Mouse (Mus musculus) CH12.LX (cell line): ENCODE results near the gene Ttc7b.

ENCODE experiments used
- CTCF ChIP-seq, 2 experiments: IDR thresholded peaks in 1 of 2; conservative IDR thresholded peaks in 1 of 2; 2 replicates each; pipeline ENCODE4 v1.5.1; 2011 to 2012; ENCODE audit warnings: low read depth in 2 of 2, low read length in 2 of 2, improper control_type of control experiment in 1 of 2, inconsistent platforms in 1 of 2, mild to moderate bottlenecking in 1 of 2, moderate library complexity in 1 of 2
- MAZ ChIP-seq: IDR thresholded peaks from 2 replicates; pipeline ENCODE4 v1.6.1; 2012; ENCODE audit warnings: low read depth, mild to moderate bottlenecking, inconsistent platforms, low read length, improper control_type of control experiment, moderate library complexity

DNA sequence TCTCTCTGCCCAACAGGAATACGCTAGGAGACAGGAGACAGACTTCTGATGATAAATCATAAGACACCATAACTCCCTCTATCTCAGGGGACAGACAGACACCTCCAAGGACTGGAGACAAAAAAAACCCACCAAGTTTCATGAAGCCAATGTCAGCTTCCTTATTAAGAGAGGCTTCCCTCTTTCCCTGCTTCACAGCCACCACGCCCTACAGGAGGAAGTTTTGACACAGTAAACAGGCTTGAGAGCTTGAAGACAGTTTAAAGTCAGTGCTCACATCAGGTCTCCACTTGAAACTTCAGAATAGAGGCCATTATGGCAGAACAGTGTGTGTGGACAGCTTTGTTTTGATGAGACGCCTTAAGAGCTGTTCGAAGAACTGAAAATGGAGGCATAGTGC is 200.9 kb downstream of the Ttc7b start:
- TF ChIP-seq MAZ: no peak
- TF ChIP-seq CTCF (conservative IDR thresholded peaks at IDR 0.05 in 1 of 2, IDR thresholded peaks at IDR 0.05 in 1 of 2; ENCODE audit: low read depth in 2 of 2, low read length in 2 of 2): no peak
